Mouse (Mus musculus) thymus, postnatal 0 days (tissue): ENCODE measurements around the gene Radil. TPM values are rescaled to one million over a fixed set of nuclear protein-coding genes. Genes with fewer than 3 reads are reported as not detected.

ENCODE experiments used
- DNase-seq: peaks from one replicate; pipeline ENCODE4 v3.0.0-alpha.2; 2015; ENCODE audit warnings: low spot score
- polyA plus RNA-seq: library from polyadenylated mRNA; unstranded; fragments of >200 nt; fragmentation: Nextera tagmentation; extraction: Ambion mirVana; gene quantifications from 2 replicates; pipeline ENCODE4 v1.2.1, GENCODE M21; 2015

The Radil gene
- polyA plus RNA-seq, 1 experiment from 2014 or later = 0.39 TPM

DNA sequence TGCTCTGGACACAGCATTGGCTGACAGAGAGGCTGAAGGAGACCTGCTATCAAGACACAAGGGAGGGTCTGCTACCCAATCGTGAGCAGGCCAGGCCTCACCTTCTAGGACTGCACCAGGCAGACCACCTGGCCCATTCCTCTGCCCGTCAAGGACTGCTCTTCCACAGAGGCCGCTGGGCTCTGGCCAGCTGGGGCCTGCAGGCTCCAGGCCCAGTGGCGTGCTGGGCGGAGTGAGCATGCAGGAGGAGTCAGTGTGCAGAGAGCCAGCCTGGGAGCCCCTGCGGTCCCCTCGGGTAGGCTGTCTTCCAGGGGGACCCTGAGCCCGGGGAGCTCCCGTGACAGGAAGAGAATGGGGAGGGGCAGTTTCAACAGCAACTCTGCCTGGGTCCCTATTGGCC lies 64.2 kb downstream of the Radil start:
- DNase-seq = no peak

DNA sequence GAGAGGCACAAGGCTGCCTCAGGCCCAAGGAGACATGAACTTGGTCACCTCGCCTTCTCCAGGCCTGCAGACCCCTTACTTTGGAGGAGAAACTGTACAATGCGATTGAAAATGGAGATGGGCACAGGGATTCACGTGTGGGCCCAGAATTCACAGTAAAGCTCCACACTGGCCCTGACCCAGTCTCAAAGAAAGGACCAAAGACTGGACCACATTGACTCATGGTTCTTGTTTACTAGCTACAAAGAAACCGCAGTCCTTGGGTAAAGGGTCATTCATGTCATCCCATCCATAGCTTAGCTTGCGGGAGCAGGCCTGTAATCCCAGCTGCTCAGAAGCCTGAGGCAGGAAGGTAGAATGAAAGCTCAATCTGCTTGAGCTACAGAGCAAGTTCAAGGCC lies 67.3 kb downstream of the Radil start:
- DNase-seq = no peak

DNA sequence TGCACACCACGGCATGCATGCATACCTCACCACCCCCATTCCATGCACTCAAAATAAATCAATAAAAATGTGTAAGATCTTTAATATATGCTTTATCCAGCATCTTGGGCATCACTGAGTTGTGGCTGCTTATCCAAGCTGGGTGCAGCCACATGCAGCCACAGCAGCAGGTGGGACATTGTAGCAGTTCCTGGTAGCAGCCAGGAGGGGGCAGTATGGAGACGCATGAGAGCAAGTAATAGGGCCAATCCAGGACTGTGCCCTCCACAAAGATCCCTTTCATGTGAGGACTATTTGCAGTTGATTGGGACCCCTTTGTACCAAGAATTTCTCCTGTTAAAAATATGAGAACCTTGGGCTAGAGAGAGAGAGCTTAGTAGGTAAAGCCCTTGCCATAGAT lies 68.4 kb downstream of the Radil start:
- peak; percentile 51 for DNase-seq

DNA sequence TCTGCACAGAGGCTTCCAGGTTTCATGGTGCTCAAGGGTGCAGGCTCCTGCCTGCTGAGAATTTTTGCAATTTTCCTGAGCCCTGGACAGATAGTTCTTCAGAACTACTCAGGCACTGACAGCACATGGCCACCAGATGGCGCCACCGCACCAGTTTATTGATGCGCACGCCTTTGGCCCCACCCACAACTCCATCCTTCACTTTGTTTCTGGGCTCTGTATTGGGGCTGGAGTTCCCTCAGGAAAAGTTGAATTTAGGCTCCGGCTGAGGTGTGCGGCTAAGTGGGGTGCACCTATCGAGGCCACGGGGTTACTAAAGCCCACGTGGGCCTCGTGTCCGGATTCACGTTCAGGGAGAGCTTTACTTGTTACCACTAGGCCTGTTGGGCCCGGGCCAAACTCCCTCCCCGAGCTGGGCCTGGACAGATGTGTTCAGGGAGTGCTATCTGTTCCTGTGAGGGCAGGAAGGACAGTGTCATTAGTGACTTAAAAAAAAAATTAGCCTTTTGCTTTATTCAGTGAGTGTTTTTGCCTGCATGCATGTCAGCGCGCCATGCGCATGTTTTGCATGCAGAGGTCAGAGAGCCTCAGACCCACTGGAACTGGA lies 72.0 kb downstream of the Radil start:
- DNase-seq = peak; percentile 70

DNA sequence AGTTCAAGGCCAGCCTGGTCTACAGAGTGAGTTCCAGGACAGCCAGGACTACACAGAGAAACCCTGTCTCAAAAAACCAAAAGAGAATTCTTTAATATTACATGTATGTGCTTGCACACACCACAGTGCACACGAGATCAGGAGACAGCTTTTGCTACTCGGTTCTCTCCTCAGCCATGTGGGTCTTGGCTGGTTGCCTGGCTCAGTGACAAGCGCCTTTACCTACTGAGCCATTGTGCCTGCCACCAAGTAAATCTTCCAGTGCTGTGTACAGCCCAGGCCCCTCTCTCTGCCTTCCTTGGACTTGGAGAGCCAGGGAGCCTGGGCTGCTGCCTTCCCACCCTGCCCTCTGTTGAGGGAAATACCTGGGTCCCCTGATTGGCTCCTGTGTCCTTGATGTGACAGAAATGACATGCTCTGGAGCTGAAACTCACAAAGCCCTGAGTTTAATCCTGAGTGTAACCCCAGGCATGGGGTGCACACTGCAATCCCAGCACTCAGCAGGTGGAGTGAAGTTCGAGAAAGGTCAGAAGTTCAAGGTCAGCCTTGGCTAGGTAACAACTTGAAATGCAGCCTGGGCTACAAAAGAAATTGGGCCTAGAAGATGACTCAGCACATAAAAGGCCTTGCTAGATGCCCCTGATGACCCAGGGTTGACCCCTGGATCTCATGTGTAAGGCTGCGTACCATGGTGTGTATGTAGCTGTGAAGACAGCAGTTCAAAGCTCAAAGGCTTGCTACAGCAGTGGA lies 72.9 kb downstream of the Radil start:
- no peak for DNase-seq

DNA sequence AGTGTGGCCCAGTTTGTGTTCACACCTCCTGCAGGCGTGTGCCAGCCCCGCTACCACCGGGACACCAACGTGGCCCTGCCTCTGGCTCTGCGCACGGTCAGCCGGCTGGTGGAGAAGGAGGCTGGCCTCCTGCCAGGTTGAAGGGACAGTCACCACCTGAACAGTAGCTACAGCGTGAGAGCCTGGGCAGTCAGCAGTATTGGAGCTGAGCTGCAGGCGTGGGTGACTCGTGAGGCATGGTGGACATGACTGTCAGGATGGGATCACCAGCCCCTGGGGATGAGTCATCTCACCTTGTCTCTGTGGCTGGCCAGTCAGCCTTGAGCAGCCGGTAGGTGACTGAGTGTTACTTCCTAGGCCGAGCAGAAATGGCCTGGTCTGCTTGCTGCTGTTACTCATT lies 73.6 kb downstream of the Radil start:
- DNase-seq = no peak

DNA sequence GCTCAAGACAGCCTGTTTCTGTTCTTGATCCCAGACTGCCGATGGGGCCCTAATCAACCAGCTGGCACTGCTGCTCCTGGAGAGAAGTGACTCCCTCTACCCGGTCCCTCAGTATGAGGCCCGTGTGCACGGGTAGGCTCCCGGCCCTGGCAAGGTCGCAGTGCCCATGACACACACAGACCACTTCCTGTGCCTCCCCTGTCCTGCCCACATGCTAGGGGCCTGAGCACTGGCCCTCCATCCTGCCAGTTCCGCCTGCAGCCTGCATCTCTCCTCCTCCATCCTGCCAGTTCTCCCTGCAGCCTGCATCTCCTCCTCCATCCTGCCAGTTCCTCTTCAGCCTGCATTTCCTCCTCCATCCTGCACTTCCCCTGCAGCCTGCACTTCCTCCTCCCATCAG lies 75.2 kb downstream of the Radil start:
- no peak for DNase-seq

DNA sequence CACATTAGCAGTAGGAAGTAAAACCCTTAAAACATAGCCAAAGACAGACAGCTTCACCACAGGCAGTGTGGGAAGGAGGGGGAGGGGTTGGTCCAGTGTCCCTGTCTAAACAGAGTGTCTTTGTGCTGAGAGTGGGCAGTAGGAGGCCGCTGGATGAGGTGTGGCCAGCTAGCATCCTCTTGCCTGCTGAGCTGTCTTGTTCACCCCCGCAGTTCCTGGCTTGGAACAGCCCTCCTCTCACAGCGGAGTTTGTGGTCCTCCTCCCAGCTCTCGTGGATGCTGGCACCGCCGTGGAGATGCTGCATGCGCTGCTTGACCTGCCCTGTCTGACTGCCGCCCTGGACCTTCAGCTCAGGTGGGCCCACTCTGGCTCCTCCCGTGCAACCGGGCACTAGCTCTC lies 77.2 kb downstream of the Radil start:
- DNase-seq = no peak

DNA sequence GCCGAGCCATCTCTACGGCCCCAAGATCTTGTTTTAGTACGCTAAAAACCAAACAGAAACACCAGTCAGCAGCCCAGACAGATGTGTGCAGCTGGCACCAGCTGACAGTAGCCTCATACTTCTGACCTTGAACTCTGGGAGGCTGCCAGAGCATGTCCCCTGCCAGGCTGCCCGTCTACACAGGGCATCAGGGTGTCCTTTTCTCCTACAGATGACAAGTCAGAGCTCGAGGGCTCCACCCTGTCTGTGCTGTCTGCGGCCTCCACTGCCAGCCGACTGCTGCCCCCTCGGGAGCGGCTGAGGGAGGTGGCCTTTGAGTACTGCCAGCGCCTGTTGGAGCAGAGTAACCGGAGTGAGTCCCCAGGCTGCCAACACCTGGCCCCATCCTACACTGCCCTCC lies 81.1 kb downstream of the Radil start:
- DNase-seq = no peak

DNA sequence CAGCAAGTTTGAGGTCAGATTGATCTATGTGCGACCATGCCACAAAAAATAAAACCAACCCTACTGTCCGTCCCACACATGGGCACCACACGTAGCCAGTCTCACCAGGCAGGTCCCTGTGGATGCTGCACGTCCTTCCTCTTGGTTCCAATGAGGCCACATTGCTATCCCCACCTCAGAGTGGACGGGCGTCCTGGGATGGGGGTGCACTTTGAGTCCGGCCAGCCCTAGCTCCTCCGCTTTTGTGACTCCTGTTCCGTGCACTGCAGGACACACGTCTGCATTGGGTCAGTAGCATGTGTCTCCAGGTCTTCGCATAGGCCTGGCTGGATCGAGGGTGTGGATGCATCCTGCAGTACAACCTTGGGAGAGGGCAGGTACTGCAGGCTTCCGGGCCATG lies 82.5 kb downstream of the Radil start:
- no peak for DNase-seq

DNA sequence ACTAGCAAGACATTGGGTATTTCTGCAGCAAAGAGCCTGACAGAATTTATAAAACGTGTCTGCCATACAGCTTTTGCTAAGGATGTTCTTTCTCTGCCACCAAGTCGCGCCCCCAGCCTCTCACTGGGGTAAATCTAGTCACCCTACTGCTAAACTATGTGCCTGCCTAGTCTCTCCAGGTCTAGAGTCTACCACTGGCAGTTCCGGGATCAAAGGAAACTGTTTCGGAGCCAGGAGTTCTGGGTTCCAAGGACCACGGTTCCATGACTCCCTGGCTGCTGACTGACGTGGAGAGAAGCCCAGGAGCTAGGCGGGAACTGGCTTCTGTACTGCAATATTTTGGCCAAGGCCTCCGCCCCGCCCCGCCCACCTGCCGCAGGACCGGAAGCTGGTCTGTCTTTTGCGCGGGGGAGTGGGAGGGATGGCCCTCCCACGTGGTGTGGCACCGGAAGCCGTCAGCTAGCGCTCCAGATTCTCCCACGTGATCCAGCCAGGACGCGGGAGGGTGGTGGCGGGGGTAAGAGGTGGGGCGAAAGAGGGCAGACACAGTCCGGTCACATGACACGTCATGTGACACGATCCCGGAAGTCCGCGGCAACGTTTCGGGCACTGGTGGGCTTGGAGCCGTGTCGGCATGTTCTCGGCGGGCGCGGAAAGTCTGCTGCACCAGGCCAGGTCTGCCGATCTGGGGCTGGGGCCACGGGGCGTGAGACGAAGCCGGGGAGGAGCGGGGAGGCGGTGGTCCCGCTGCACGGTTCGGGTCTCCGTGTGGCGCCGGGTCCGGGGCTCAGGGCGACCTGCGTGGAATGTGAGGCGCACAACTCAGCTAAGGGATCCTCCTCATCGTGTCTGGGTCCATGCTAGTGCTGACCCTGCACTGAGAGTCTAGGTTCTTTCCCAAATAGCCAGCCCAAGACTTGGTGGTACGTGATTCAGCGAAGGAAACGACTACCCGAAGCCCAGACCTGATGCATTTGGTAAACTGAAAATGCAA lies 87.1 kb downstream of the Radil start, which contains the start of gene Ap5z1:
Gene Ap5z1 (plus strand): TSS at position 484 of the 994 bp plus-strand sequence.
- DNase-seq = peak; percentile 97

DNA sequence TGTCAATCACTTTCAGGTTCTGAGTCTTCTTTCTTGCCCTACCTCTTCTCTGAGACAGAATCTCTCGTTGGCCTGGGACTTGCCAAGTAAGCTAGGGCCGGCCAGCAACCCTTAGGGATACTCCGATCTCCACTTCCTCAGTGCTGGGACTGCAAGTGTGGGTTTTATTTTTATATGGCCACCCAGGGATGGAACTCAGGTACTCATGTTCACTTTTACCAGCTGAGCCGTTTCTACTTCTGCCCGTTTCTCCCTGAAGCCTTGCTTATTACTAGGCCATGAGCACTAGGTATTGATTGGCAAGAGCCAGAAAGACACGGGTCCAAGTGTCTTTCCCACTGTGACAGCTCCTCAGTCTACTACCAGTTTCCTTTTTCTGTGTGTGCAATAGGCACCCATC lies 87.9 kb downstream of the Radil start:
- no peak for DNase-seq

DNA sequence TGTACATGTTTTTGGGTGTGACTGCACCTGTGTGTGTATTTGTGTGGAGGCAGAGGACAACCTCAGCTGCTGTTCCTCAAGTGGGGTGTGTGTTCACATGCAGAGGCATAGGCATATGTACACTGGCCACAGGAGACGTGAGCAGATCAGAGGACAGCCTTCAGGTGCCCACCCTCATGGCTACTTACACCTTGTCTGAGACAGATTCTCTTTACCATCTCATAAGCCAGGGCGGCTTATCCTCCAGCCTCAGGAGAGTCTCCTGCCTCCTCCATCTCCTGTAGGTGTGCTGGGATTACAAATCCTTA lies 88.3 kb downstream of the Radil start:
- no peak for DNase-seq

DNA sequence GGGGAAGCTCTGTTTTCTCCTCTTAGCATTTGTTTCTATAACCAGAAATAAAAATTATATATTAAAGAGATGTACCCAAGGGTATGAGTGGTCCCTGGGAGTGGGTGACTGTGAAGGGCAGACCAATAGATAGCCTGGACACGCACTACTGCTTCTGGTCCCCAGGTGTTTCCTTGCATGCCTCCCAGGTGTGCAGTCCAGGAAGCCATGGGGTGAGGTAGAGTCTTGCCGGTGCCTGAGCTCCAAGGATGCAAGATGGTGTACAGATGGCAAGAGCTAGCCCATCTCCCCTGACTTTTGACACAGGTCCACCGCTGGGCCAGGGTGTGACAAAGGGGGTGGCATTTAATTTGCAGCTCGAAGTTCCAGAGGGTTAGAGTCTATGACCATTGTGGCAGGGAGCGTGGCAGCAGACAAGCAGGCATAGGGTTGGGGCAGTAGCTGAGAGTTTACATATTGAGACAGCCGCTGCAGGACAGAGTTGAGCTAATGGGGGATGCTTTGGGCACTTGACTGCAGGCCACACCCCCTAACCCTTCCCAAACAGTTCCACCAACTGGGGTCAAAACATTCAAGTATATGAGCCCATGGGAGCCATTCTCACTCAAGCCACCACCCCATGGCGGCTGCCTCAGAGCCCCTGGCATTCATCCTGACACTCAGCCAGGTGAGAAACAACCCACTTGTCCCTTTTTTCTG lies 88.8 kb downstream of the Radil start:
- no peak for DNase-seq

DNA sequence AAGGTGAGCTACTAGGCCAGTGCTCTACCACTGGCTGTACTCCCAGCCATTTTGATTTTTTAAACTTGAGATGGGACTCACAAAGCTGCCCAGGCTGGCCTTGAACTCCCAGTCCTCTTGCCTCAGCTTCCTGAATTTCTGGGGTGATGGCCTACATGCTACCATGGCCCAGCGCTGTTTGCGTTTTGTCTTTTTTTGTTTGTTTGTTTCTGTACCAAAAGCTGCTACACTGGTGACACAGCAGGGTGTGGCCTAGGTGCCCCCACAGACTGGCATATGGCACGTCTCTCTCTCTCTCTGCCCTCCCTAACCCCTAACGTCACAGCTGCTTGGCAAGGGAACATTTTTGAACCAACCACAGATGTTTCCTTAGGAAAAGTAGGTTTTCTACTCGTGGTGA lies 91.1 kb downstream of the Radil start:
- no peak for DNase-seq

DNA sequence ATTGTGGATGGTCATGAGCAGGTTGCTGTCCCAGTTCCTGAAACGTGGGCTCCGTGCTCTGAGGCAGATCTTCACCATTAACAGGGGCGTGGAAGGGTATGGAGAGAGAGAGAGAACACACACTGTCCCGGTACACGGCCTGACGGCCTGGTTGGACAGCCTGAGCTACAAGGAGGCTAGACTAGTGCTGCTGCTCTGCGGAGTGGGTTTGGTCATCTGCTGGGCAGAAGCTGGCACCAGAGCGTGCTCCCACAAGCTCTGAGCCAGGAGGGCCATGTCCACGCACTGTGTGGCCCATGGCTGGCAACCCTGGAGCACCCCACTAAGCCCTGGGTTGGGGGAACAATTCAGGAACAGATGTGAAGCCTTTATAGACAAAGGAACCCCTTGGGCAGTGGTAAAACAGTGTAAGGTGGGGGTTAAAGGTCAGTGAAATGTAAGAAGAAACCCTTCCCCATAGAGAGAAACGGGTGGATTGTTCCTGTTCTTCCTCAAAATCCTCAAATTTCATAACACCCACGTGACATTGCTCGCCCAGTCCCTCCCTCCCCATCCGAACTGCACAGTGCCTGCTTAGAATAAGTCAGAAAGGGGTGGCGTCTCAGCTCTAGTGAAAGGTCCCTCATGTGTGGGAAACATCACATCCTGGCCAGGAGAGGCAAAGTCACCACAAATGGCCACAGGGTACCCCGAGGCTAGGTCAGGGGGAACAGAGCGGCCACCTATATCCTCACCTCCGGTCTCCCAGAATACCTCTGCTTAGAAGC lies 91.9 kb downstream of the Radil start:
- DNase-seq = no peak

DNA sequence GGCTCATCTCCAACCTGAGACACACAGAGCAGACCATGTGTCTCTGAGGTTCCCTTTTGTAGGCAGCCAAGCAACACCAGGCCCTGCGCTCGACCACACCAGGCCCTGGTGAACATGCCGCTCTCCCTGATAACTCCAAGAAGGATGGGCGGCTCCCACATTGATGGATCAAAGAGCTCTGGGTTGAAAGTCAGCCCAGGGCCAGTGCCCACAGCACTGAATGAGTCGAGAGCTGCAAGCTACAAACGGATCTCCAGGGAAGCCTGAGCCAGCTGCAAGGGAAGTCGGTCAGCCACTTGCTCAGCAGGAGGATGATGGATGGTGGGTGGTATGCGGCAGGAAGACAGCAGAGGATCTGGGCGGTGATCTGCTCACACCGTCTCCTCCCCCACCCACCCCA lies 93.6 kb downstream of the Radil start:
- DNase-seq = no peak

DNA sequence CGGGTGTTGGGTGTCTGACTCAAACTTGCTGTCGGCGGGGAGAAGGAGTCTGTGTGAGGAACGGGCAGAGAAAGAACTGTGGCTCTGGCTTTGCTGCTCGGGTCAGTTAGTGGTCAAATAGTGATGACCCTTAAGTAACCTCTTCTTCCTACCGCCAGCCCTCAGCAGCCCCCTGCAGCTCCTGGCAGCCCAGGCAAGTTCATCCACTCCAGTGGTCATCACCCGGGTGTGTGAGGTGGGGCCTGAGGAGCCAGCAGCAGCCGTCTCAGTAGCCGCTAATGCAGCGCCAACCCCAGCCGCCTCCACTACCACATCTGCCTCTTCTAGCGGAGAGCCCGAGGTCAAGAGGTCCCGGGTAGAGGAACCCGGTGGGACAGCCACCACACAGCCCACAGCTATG lies 94.6 kb downstream of the Radil start:
- no peak for DNase-seq

DNA sequence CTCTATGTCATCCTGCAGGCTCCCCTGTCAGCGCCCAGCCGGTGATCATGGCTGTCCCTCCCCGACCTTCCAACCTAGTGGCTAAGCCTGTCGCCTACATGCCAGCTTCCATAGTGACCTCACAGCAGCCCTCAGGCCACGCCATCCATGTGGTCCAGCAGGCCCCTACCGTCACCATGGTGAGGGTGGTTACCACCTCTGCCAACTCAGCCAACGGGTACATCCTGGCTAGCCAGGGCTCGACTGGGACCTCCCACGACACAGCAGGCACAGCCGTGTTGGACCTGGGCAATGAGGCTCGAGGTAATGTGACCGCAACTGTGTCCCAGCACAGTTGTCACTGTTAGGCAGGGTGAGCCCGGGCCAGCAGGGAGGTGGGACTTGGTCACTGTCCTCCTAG lies 97.2 kb downstream of the Radil start:
- DNase-seq = no peak

DNA sequence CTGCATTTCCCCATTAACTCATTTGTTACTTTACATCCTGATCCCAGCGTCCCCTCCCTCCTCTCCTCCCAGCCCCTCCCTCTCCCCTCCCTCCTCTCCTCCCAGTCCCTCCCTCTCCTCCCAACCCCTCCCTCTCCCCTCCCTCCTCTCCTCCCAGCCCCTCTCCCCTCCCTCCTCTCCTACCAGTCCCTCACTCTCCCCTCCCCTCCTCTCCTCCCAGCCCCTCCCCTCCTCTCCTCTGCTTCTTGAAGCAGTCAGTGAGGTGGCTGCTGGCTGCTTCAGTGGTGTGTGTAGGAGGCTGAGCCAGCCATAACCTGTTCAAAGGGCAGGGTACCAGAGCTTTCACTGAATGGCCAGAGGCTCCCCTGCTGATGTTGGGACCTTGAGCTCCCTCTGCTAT lies 99.1 kb downstream of the Radil start:
- DNase-seq = no peak

DNA sequence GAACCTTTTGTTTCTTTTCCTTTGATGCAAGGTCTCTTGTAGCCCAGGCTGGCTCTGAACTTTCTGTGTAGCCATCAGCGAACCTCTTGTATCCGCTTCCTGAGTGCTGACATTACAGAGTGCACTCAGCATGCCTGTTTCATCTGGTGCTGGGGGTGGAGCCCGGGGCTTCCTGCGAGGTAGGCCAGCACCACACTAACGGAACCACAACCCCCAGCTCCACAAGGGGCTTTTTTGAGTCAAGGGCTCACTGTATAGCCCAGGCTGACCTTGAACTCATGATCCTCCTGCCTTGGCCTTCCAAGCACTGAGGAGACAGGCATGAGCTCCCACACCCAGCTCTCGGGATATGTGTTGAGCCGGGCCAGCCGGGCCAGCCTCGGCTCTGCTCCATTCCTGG lies 100.1 kb downstream of the Radil start:
- DNase-seq = no peak
